Mouse (Mus musculus) gastrocnemius, adult 8-10 months (tissue): Measurements from ENCODE around the gene Ssna1. TPM values are rescaled to one million over a fixed set of nuclear protein-coding genes. Genes with fewer than 3 reads are reported as not detected.

Experiments used
- DNase-seq, 2 experiments: peaks; one replicate each; pipeline ENCODE4 v3.0.0; 2022; ENCODE audit warnings: low spot score in 2 of 2
- total RNA-seq, 4 experiments: library from RNA; stranded (reverse); gene quantifications; 2 replicates each; pipeline ENCODE4 v1.2.4; 2022

The Ssna1 gene
- 10 to 100 TPM; 29.0 to 36.4 (median 31.2) TPM for total RNA-seq

DNA sequence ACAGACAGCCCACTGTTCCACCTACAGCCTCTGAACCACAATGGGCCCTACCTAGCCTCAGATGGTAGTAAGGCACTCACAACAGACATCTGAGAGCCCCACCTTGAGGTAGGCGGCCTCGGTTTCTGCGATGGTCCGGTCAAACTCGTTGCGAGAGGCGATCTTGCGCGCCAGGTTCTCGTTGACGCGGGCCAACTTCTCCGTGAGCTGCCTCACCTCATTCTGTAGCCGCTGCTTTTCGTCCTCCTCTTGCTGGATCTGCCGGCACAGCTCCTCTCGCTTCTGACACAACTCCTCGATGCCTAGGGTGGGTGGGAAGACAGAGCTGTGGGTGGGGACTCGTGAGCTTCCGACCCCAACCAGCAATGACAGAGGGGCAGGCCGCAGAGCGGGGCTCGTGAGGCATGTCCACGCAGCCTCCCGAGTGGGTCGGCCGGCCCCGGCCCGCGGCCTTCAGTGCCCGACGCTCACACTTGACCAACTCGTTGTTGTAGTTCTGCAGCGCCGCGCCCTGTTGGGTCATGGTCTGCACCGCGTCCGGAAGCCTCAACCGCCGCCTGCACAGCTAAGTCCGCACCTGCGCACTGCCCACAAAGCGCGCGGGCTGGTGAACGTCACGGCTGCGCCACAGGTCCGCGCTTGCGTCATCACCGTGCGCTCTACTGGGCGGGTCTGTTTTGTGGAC is at the start of gene Ssna1, which contains the start of gene Anapc2:
TSS of gene Ssna1 (minus strand) at position 612 of the 685 bp plus-strand sequence.
TSS of gene Anapc2 (plus strand) at position 652 of the 685 bp plus-strand sequence.
- peak; percentile 92 to 95 for DNase-seq

DNA sequence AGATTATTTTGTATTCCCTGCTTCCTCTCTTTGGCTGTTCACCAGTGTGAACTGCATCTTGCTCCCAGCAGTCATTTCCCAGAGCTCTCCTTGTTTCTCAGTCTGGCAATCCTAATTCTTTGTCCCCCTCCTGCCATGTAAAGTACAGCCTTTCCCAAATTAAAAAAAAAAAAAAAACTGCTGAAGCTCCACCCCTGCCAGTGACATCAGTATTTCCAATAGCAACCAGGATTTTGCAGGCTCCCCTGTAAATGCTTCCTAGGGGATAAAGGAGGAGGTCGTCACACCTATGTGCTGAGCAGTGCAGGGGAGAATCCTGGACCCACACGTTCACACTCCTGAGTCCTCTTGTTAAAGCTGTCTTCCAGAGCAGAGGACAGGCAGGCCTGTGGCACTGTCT is 47.8 kb upstream of the Ssna1 start:
- DNase-seq: no peak

DNA sequence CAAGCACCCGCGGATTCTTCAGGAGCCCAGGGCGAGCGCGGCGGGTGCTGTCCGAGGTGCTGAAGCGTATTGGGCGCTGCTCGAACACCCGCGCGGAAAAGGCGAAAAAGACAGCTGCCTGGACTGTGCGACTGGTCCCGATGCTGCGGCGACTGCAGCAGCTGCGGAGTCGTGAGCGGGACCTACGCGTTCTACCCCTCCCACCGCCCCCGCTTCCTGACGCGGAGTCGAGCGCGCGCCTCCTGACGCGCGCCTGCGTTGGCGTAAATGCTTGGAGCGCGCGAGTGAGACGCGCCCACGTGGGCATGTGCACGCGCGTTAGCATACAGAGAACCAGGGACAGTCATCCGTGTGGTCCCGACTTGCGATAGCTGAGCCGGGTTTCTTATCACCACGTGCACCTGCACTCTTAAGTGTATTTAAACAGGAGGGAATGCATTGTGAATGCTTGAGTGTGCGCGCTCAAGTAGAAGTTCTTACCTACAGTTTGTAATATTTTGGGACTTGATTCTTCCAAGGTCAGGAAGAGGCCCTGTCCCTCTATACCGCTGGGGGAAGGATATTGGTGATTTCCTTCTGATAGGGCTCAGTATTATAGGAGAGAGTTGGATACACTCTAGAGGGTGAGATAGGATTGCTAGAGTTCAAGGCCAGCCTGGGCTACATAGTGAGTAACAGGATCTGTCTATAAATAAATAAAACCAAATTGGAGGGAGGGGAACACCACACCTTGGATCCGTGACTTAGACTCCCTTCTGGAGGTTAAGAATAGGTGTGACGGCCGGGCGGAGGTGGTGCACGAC is 46.9 kb upstream of the Ssna1 start, which contains the start of gene Grin1:
TSS of gene Grin1 (minus strand) at position 217 of the 803 bp plus-strand sequence.
- no peak for DNase-seq

DNA sequence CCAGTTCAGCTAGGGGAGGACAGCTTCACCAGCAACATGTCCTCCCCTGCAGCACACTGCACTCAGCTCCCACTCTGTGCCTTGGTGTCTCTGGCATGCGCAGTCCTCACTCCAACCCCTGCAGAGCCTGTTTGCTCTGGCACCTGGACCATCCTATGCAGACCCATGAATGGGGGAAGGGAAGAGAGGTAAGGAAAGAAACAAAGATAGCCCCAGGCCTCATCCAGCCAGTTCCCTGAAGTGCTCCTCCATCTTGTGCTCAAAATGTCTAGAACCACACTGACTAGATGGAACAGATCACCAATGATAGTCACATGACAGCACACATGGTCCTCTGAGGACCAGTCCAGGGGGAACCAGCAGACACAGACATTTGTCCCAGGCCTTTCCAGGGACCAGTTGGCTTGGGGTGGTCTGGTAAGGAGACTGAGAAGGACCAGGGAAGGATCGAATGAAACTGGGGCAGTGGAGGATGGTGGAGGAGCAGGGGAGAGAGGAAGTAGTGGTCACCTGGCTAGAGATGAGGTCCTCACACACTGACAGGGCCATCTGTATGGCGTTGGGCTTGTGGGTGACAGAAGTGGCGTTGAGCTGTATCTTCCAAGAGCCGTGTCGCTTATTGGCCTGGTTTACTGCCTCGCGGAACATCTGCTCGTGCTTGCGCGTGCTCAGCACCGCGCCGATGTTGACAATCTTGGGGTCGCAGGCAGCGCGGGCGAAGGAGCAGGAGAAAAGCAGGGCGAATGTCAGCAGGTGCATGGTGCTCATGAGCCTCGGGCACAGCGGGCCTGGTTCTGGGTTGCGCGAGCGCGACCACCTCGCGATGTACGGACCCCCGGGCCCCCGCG is 46.1 kb upstream of the Ssna1 start:
- no peak for DNase-seq

DNA sequence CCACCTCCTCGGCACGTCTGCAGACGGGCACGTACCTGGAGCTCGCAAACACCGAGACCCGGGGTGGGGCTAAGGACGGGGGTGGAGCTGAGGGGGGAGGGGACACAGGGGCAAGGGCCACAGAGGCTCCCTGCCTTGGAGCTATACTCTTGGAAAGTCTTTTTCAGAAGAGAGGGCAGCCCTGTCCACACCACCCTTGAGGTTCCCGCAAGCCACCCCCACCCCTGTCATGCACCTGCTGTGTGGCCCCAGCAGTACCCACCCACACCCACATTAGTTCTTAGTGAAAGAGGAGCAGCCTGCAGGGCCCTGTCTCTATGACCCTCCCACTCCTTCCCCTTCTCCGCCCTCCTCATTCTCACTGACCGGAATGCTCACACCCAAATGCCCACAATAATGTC is 39.3 kb upstream of the Ssna1 start:
- DNase-seq: no peak

DNA sequence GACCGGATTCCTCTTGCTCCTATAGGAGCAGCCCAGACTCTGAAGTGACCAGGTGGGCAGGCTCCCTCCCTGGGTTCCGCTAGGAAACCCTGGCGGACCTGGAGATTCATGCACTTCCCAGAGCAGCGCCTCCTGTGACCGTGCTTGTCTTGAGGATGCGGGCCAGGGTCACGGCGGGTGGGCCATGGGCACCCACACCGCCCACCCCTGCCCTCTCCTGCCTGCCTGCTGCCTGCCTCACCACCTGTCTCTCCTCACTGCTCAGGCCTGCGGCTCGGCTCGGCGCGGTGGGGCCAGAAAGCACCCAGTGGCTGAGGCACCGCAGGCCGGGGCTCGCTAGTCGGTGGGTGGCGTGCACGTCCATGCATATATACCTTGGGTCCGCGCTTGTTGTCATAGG is 38.7 kb upstream of the Ssna1 start:
- DNase-seq: no peak

DNA sequence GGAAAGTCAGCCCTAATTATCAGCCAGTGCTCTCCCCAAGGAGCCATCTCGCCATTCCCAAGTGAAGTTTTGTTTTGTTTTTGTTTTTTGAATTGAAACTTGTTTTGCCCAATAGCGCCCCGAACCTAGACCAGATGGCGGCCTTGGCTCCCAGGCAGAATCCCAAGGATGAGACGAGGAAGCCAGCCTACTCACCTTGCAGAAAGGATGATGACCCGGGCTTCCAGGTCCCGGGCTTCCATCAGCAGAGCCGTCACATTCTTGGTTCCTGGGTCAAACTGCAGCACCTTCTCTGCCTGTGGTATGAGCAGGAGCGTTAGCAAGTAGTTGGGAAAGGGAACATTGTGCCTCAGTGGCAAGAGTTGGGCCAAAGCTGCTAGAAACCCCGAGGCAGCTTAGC is 37.9 kb upstream of the Ssna1 start:
- DNase-seq: no peak

DNA sequence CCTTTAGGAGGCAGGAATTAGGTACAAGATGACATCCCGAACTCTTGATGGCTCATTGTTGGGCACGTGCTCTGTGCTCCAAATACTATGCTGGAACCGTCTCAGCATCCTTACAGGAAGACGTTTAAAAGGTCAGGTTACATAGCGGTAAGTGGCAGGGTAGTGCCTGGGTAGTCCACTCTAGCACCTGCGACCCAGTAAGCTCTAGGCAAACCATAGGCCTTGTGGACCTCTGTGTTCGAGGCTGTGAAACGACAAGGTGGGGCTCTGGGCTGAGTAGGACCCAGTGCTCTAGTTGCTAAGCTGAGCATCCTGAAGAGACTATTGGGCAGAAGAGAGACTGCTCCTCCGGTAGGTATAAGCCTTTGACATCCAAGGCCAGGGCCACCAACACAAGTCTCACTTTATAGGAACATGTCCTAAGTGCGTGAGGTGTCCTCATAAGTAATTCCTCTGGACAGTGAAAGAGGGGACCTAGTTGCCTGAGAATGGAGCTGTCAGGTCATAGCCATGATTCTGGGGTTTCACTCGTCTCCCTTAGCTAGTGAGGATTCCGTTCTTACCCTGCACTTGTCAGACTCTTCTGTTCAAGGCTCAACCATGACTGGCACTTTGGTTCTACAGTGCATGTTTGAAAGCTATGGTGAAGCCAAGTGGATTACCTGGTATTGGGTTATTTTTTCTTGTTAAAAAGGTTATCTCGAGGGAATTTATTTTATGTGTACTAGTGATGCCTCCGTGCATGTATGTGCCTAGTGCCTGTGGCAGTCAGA is 33.5 kb upstream of the Ssna1 start:
- DNase-seq: no peak

DNA sequence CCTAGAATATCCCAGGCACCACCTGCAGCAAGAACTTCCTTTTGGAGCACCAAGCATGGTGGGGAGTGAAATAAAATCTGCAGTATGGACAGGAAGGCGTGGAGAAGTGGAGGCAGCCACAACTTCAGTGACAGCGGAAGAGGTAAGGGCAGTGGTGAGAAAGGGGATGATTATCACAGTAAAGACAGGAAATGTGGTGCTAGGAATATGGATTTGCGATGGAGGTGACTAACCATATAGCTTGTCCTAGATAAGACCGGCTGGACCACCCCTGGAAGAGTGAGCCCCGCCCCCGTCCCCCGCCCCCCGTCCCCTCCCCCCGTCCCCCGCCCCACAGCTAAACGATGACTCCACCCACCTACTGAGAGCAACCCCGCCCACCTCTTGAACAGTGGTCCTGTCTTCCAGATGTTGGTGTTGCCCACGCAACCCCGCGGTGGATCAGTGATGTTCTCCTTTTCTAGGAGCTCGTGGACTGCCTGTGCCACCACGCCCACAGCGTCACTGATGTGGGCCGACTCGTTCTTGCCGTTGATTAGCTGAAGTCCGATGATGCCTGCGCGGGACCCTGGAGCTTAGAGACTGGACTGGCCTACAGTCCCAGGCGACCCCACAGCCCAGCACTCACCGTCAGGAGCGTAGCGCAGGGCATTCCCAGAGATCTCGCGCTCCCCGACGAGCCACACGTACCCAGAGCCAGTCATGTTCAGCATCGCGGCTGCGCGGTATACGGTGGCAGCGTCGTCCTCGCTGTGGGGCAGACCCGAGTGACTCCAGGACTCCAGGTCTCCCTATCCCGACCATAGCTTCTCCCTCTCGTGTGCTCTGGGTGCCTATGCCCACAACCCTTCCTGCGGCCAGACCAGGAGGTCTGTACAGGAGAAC is 32.7 kb upstream of the Ssna1 start:
- no peak for DNase-seq

DNA sequence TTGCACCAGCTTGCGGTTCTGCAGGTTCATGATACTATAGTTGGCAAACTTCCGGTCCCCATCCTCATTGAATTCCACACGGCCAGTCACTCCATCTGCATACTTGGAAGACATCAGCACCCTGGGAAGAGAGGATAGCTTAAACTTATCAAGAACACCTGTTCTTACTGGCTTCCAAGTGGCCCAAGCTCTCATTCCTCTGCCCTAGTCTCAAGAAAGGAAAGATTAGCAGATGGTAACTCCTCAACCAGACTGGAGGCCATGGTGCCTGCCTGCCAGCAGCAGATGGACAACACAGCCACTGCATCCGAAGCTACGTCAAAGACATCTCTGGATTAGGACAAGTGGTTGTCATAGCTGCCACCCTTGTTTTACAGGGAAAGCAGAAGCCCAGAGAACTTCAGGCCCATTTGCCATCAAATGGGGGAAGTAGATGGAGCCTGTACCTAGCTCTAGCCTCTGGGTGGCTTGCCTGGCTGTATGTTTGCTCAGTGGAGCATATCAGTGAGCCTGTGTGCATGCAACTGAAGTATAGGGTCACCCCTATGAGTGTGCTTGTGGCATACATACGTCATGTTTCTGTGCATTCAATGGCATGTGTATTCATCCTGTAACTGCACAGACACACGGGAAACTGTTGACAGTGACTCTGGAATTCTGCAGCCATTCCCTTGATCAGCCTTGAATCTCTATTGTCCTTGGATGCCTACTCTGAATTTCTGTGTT is 31.9 kb upstream of the Ssna1 start:
- DNase-seq: no peak

DNA sequence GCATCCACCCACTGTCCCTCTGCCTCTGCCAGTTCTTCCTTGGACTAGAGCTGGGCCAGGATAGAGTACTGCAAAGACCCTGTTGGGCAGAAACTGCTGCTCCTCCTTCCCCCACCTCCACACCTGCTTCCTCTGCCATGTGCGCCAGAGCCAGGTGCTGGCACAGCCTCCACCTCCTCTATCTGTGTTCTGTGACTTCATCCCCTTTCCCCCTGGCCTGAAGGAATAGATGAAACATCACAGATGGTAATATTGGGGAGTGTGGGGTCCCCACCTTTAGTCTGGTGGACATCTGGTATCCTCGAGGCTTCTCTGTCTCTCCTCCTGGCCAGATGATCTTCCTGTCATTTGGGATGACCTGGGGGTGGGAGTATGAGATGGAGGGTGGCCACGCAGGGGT is 31.2 kb upstream of the Ssna1 start:
- DNase-seq: no peak

DNA sequence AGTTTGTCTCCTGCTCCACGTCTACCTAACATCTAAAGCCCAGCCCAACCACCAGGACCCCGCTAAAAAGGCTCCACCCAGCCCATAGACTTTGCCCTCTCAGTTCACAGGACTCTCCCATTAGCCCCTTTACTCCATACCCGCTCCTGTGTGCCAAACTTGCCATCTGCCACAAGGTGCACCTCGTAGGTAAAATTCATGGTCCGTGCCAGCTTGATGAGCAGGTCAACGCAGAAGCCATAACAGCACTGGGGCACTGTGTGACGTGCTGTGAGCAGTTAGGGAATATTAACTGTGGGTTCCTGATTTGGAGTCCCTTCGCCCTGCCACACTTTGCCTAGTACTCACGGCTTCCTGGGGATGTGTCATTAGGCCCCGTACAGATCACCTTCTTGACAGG is 25.8 kb upstream of the Ssna1 start:
- no peak for DNase-seq

DNA sequence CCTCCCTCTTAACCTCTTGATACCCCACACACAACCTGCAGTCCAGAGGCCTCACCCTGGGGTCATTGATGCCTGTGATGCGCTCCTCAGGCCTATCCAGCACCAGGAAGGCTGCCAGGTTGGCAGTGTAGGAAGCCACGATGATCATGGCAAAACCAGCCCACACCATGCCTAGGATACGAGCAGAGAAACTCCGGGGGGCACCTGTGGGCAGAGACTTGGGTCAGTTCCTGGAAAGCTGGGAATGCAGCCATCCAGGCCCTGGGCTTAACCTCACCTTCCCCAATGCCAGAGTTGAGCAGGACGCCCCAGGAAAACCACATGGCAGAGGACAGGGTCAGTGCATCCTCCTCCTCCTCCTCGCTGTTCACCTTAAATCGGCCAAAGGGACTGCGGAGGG is 24.9 kb upstream of the Ssna1 start:
- DNase-seq: no peak

DNA sequence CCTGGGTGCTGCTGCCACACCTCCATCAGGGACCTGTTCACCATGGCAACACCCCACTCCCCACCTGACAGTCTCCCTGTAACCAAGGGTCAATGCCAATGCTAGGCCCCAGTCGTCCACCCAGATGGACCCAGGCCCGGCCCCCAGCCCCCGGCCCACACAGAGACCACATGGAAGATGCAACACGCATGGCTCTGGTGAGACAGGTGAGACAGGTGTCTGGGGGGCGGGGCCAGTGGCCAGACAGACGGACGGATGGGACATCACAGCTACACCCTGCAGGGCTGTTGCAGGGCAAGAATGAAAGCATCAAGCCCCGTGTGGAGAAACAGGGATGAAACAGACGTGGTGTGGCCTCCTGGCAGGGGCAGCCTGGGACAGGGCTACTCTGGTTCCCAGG is 21.5 kb upstream of the Ssna1 start:
- DNase-seq: no peak

DNA sequence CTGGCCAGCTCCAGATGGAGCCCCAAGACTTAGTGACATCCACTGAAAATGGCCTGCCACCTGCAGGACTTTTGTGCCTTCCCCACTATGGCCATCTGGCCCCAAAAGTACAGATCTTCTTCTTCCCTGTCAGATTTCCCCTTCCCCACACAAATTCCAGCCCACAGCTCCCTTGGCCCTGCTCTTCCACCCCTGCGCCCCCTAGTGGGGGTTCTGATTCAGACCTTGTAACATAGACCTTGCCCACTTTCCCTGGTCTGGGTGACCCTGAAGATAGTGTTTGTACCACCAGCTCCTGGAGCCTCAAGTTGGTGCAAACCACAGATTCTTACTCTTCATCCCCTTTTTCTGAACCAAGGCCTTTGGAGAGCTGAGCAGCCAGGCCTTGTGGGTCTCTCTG is 20.6 kb upstream of the Ssna1 start:
- peak; percentile 60 to 63 for DNase-seq

DNA sequence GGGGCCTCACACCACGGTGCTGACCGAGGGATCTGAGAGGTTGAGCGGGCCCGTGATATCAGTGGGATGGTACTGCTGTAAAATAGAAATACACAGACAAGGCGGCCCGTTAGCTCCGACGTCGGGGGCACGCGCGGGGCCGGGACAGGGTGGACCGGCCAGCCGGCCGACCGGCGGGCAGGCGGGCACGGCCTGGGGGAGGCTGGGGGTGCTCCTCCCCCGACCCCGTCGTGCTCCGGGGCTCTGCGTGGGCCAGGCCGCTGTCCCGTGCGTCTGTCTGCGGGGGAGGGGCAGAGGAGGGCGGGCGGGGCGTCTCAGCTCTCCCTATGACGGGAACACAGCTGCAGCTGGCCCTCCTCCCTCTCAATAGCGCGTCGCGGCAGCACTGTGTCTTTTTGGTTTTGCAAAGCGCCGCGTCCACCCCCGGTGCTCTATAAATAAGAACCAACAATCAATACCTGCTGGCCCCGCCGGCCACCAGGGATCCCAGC is 19.9 kb upstream of the Ssna1 start:
- no peak for DNase-seq

DNA sequence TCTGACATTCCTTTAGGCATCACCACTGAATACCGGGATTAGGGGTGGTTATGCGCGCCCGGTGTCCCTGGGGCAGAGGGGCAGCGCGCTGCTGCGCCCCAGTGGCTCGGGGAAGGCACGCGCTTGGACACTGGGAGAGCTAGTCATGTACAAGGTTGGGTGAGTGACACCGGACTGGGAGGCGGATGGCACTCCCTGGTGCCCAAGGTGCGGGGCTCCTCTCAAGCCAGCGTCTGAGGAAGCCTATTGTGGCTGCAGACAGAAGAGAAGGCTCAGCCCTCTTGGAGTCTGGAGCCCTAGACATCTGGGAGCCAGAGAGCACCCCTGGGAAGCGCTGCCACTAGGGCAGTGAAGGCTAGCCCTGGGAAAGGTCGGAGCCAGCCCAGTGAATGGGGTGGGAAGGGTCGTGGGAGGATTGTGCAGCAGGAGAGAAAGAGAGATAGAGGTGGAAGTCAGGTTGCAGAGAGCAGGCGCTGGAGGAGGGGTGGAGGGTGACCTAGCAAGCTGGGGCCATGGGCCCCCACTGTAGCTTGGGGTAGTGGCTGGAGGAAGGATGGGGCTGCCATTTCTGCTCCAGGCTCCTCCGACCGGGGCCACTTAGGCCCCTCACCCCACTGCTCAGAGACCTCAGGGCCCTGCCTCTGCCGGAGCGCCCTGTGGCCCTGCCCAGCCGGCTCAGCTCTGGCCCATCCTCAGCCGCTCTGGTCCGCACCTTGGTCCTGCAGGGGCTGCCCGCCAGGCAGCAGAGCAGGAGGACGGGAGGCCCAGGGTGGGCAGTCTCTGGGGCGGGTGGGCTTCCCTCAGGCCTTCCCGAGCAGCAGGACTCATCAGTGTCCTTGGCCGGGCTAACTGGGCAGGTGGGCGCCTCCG is 19.2 kb upstream of the Ssna1 start:
- DNase-seq: no peak

DNA sequence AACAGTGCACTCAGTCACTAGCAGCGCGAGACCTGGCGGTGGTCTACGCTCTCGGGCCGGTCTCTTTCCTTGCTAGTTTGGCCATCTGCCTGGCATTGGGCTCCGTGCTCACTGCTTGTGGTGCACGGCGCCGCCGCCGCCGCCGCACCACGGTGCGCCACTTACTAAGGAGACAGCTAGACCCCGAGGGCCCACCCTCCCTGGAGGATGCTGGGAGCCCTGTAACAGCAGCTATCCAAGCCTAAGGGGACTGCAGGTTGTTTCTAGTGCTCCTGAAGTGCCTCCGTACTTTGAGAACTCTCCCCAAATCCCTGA is 18.5 kb upstream of the Ssna1 start:
- no peak for DNase-seq
